Mouse (Mus musculus): ENCODE results near the gene Rtn4rl1.

Gene Rtn4rl1

DNA sequence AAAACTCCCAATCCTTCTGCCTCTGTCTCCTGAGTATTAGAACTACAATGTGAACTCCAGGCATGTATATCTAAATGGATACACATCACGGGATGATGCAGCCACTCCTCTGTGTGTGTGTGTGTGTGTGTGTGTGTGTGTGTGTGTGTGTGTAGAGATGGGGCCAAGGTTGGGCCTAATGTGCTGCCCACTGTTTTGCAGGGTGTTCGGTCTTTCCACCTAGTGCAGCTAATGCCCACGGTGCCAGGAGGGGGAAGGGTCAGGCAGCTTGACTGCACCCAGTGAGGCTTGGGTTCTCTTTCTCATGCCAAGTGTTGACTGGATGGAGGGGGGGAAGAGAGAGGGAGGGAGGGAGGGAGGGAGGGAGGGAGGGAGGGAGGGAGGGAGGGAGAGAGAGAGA, 19.3 kb downstream of the Rtn4rl1 start:
- DNase-seq (ENCODE audit: low spot score in 2 of 2) = no peak

DNA sequence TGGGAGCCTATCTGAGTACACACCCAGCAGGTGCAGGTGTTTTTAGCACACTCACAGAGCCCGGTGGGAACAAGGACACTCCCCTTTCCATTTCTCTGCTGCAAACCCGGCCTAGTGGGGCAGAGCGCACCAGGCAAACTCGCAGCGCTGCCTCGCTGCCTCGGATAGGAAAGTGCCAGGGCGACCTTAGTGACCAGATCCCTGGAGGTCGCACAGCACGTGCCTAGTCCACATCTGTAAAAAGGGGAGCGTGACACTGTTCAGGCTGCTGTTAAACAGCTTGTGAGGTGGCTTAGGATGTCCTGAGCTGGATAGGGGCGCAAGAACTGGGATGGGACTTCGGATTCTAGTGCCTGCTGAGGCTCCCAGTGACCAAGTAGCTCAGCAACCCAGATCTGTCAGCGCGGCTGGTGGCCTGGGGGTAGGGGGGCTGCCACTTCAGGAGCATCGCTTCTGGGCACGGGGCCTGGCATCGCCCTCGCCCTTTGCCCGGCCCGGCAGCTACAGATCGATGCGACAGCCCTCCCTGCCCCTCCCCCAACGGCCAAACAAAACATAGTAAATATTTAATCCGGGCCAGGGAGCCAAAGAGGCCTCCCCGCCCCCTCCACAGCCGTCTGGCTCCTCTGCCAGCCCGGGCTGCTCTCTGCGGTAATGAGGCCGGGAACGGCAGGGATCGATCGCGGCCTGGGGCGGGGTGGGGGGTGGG, 19.9 kb downstream of the Rtn4rl1 start:
- DNase-seq (ENCODE audit: low spot score in 2 of 2) = peak in 1 of 2 experiments; percentile 52

DNA sequence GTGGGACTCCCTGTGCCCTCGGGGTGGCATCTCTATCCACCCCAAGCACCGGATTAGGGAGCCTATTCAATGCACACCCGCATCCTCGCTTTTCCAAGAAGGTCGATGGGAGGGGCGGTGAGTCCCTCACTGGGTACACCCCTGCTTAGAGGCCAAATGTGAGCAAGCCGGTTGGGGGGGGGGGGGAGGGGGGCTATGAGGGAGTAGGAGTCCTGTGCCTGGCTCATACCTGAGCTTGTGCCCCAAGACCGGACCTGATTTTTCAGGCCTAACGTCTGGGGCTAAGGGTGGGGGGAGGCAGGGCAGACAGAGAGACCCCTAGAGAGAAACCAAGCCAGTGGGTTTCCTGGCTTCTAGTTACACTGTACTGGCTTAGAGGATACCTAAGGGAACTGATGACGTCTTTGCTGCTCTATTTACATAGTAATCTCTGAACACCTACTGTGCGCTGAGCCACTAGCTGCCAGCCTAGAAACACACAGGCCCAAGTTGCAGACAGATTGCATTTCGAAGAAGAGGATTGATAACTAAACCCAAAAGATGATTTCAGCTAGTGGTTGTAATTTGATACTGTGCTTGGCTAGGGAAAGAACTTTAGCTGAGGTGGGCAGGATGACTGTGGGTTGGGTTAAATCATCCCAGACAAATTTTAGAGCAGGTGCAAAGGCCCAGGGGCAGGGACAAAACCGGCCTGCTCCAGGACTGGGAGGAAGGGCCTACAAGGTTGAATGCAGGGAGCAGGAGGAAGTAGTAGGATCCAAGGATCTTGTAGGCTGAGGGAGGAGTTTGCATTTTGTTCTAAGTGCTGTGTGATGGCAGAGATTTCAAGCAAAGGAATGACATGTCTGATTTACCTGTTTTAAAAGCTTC, 20.7 kb downstream of the Rtn4rl1 start:
- no peak for DNase-seq (ENCODE audit: low spot score in 2 of 2)

DNA sequence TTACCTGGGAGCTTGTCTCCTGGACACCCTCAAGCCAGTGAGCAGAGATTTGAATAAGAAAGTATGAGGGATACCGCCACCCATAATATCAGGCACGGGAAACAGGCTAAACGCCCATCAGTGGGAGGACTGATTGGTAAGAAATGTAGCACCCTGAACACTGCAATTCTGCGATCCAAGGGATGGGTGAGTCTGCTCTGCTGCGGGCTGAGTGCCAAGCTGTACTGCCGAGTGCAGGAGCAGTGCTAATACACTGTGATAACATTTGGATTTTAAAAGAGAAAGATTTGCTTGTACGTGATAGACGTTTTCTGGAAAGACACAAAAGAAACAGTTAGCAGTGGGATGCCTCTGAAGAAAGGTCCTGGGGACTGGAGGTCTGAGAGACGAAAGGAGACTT, 26.5 kb downstream of the Rtn4rl1 start:
- DNase-seq (ENCODE audit: low spot score in 2 of 2) = no peak

DNA sequence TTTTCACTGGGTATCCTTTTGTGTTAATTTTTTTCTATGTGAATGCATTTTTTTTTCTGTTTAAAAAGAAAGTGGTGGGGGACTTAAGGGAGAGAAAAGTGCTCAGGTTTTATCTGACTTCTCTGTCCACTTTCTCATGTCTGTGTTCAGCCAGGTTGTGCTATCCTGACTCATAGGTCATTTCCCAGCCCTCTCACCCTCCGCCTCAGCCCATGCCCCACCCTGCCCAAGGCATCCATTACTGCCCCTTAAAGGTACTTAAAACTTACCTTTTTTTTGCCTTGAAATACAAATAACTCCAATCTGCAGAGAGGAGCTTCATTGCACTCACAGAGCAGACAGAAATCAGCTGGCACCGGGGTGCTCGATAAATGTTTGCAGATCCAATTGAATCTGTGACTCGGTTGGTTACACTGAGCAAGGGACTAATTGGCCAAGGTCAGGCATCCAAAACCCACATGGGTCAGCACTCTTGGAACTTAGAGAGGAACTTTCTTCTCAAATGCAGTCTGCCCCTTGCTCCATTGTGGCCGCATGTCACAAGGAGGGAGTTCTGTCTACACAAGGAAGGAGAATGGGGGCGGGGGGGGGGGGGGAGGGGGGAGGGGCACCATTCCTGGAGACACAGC, 27.0 kb downstream of the Rtn4rl1 start:
- no peak for DNase-seq (ENCODE audit: low spot score in 2 of 2)

DNA sequence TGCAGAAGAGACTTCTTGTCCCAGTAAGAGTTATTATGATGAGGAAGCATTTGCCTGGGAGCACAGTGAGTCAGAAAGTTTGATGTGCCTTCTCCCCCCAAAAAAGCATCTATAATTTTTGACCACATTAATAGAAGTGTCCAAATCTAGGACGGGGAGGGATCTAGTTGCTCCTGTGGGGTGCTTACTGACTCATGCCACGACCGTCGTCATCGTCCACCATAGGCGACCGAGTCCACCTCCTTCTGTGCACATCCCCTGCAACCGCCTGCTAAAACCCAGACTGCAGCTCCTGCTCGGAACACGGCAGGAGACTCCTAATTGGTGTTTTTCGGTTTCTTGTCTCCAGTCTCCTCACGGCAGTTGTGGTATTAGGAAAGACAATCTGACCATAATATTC, 30.5 kb downstream of the Rtn4rl1 start:
- DNase-seq (ENCODE audit: low spot score in 2 of 2) = no peak

DNA sequence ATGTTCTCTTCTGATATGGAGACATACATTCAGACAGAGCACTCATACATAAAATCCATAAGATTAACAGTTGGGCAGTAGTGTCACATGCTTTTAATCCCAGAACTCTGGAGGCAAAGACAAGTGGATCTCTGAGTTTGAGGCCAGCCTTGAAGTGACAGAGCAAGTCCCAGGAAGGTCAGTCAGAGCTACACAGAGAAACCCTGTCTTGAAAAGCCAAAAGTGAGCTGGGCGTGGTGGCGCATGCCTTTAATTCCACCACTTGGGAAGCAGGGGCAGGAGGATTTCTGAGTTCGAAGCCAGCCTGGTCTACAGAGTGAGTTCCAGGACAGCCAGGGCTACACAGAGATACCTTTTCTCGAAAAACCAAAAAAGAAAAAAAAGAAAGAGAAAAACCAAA, 31.3 kb downstream of the Rtn4rl1 start:
- DNase-seq (ENCODE audit: low spot score in 2 of 2) = no peak

DNA sequence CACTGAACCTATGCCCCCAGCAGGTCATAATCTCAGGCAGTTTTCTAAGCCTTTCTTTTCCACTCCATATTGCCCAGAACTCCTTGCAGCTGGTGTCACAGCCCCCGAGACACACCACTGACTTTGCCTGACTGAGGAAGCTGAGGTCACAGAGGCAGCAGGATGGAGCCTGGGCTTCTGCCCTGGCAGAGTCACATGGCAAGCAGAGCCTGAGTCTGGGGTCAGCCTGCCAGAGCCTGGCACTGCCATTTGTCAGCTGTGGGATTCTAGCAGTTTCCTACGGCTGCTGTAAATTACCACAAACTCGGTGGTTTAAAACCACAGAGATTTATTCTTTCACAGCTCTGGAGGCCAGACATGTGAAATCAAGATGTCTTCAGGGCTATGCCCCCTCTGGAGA, 34.0 kb downstream of the Rtn4rl1 start:
- no peak for DNase-seq (ENCODE audit: low spot score in 2 of 2)

DNA sequence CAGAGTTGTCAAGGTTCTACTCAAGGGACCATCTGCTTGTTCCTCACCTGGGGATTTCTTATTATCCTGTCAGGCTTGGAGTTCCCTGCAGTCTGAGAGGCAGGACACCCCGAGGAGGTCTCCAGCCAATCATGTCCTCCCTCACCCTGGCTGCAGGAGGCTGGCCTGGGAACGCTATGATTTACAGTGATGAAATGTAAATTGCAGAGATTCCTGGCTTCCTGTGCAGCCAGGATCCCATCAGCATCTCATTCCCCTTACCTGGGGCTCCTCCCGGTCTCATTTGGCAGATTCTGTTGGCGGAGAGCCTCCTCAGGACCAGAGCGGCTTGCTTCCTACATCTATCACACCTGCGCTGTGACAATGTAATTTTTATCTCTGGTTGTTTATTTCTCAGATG, 35.7 kb downstream of the Rtn4rl1 start:
- no peak for DNase-seq (ENCODE audit: low spot score in 2 of 2)

DNA sequence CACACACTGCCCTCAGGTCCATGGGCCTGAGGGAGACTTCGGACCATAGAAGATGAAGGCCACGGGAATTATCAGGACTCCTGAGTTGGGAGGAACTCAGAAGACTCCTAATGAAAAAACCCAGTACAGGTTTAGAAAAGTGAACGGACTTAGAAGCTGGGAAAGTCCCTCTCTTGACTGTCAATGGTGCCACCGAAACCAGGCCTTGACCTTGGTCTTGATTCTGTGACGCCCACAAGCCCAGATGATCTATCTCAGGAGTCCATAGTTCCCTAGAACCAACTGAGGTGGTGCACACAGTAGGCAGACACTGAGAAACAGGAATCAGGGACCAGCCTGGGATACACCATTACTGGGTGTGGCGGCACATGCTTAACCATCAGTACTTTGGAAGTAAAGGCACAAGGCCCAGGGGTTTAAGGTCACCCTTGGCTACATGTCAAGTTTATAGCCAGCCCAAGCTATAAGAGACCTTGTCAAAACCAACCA, 36.7 kb downstream of the Rtn4rl1 start:
- DNase-seq (ENCODE audit: low spot score in 2 of 2) = no peak

DNA sequence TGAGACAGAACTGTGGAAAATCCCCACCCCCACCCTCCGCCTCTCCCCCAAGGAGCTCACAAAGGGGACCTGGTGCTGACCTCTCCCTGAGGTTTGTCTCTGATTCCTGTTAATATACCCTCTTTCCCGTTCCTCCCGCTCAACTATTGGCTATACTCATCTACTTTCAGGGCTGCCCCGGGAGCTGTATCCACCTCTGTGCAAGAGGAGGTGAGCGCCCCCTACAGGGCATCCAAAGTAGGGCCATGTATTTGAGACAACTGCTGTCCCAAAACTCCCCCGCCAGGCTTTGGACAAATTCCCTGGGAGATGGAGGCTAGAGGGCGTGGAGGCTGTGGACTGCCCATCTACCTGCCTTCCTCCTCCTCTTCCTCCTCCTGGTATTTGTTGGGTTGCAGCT, 38.2 kb downstream of the Rtn4rl1 start:
- peak; percentile 46 to 67 for DNase-seq (ENCODE audit: low spot score in 2 of 2)

DNA sequence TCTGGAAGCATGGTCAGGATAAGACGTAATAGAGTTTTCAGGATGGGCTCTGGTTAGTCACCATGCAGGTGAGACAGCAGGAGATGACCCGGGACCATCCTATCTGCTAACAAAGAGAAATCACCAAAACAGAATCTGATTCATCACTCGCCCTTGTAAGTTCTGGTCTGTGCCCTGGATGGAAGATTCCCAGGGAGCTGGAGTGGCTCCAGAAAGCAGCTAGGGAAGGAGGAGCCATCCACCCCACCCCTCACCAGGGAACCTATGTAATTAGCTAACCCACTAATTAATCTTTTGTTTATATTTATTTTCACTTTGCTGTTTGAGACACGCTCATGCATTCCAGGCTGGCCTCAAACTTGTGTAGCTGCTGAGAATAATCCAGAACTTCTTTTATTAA, 38.9 kb downstream of the Rtn4rl1 start:
- DNase-seq (ENCODE audit: low spot score in 2 of 2) = no peak

DNA sequence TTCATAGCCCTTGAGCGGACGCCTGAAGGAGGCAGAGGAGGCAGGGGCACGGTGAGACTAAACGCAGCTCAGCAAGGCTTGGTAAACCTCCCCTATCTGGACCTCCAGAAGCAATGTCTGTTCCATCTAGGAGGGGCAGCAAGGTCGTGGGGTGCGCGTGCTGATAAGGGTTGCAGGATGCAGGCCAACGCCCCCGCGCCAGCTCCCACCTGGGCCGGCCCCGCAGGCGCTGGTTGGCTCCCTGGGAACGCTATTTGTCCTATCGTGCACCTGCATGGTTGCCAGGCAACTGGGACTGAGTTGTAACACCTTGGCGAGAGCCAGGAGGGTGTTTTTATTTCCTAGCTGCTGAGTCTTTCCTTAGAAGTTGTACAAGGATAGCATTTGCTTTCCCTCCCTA, 41.2 kb downstream of the Rtn4rl1 start:
- no peak for DNase-seq (ENCODE audit: low spot score in 2 of 2)

DNA sequence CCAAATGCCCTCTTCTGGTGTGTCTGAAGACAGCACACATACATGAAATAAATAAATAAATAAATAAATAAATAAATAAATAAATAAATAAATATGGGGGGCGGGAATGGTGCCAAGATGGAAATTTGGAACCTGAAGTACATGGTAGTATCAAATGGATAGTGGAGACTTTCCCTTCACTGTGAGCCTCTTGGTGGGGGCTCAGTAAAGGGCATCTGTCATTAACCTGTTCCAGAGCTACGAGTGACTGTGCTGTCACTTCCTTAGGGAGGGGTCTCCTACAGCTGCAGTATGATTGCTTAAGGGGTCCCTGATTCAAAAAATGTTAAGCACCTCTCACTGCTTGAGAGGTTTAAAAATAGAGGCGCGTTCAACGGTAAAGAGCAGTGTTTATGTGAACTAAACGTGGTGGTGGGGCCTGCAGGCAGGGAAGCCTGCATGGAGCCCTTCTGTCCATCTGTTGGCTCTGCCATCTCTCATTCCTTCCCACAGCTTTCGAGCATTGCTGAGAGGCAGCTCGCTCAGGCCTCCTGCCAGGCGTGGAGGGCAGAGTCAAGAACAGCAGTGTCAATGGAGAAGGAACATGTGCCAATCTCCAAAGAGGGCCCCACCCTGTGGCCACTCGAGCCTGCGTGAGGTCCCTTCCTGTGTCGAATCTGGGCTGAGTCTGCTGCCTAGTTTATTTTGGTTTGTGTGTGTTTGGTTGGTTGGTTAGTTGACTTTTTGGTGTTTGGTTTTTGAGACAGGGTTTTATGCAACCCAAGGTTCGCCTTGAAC, 46.8 kb downstream of the Rtn4rl1 start:
- DNase-seq (ENCODE audit: low spot score in 2 of 2) = no peak

DNA sequence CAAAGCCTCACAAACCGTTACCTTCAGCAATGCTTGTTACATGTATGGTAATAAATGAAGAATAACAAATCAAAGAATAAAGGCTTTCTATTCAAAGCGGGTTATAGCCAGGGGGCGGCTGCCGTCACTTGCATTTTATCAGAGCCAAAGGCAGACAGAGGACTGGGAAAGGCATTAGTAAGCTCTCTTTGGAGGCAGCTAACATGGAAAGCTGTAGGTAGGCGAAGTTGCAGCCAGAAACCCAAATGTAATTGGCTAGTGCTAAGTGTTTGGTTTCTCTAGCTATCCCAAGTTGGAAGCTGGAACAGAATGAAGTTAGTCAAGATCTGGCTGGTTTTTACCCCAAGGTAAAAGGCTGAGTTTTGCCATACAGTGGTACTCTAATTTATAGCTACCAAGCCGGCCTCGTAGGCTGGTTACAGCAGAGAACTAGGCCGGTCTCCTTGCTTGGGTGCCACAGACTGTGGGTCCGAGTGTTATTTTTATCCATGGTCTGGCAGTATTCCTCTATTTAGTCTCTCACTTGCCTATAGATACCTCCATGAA, 49.2 kb downstream of the Rtn4rl1 start:
- no peak for DNase-seq (ENCODE audit: low spot score in 2 of 2)

DNA sequence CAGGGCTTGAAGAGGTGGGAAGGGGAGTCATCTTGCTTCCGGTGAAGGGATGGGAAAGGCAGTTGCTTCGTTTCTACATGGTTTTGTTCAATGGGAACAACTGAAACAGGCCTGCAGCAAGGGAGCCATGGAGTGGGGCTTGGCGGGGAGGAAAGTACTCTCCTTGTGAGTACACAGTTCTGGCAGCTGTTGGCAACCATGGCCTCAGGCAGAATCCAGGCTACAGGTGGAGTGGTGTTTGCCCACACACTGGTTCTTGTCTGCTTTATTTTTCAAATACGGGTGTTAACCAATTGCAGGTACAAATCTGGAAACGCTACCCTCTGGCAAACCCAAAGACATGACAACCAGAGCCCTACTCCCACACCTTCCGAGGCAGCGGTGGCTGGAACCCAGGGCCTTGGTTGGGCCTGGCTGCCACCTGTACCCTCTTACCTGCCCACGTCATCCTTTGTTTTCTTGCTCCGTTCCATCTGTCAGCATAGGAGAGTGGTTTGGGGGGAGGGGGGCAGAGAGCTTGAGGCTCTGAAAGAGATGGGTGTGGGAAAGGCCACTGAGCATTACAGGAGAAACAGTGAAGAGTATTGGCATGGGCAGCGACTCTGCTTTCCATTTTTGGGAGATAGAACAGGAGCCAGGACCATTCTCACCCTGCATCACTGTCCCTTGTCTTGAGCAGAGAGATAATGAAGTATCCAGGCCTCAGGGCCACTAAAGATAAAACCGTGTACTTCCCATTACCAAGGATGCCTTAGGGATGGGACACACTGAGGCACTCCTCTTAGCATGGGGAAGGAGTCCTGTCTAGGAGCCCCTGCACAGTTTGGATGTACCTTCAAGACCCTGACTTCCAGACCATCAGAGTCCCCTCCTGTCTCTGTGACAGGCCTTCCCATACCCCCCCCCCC, 51.0 kb downstream of the Rtn4rl1 start:
- DNase-seq (ENCODE audit: low spot score in 2 of 2) = no peak

DNA sequence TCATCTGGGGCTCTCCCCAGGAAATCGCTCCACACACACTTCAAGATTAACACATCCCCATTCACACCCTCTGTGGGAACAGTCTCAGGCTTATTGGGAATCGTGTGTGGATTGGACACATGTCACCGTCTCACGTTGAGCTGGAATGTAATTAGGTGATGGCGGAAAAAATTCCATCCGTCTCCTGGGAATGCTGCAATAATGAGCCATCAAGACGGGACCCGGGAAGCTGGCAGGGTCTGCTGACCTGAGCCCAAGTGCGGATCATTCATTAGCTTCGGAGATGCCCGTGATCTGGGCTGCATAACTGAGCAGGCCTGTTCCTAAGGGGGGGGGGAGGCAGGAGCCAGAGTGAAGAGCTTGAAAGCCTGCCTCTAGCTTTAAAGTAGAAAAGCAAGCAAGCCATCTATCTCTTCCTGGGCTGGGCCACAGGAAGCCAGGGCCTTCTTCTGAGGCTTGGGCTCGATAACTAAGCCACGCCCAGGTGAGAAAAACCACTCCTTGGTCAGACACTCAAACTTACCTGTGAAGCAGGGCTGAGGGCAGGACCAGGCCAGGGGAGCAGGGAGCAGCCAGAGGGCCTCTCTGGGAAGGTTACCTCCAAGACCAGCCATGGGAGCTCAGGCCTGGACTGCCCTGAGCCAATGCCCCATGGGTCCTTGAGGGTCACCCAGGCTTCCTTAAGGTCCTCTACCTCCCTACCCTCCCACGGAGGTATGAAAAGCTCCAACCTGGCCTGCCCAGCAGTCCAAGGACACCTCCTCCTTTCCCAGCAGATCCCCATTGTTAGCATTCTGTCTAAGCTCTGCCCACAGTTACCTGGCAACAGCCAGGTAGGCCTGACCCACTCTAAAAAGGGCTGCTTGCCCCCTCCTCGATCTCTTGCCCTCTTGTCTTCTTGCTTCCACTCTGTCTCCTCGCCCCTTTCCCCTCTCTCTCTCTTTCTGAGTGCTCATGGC, 52.1 kb downstream of the Rtn4rl1 start:
- no peak for DNase-seq (ENCODE audit: low spot score in 2 of 2)

DNA sequence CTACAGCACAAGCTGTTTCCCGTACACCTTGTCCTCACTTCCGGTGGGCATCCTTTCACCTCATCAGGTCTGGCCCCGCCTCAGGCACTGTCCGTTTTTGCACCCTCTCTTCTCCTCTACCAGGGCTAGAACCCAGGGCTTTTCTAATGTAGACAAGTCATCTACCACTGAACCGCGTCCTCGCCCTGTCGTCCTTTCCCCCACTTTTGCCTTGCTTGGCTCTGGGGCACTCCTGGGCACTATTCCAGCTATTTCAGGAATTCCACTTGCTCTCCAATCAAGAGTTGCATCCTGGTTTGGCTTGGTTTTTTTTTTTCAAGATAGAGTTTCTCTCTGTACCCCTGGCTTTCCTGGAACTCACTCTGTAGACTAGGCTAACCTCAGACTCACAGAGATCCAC, 53.0 kb downstream of the Rtn4rl1 start:
- no peak for DNase-seq (ENCODE audit: low spot score in 2 of 2)

DNA sequence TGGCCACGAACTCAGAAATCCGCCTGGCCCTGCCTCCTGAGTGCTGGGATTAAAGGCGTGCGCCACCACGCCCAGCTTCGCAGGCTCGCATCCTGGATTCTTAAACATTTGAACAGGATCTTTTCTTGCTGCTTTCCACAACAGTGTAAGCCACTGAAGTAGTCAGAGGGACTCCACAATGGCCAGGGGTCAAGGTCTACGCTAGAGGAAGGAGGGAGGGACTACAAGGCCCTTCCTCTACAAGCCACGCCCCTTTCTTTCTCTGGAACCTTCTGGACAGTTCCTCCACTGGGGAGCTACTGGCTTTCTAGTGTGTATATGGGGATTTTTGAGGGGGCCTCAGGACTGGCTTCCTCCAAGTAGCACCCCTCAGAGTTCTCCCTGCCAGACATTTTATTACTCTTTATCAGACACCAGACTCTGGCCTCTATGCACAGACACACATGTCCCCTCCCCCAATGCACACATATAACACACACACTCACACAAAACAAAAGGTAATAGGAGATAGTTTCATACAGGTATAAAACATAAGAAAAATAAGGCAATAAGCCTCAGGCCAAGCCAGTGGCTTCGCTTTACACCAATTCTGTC, 53.7 kb downstream of the Rtn4rl1 start:
- DNase-seq (ENCODE audit: low spot score in 2 of 2) = no peak
